Mouse (Mus musculus) monocyte, adult 59 days (primary cell): ENCODE results near the gene Evpl. TPM values are rescaled to one million over a fixed set of nuclear protein-coding genes. Genes with fewer than 3 reads are reported as not detected.

ENCODE experiments used
- total RNA-seq, 2 experiments: library from RNA; stranded (reverse); gene quantifications; one replicate each; pipeline ENCODE4 v1.2.4; 2023

The Evpl gene
- total RNA-seq: not detected

GRCm38 (mm10) chr11:116237742-116238395 is at the start of gene Evpl:
TSS of gene Evpl (minus strand) at chr11:116238077.

GRCm38 (mm10) chr11:116280751-116281663 is 43.1 kb upstream of the Evpl start, which contains the start of gene Galr2:
TSS of gene Galr2 (plus strand) at chr11:116280939.

GRCm38 (mm10) chr11:116274045-116274666 is 36.3 kb upstream of the Evpl start, which contains the start of gene Srp68:
TSS of gene Srp68 (minus strand) at chr11:116274217.

GRCm38 (mm10) chr11:116198639-116199531 is 39.0 kb downstream of the Evpl start, which contains the start of the genes Ten1 and Acox1:
TSS of gene Ten1 (plus strand) at chr11:116198855.
TSS of gene Acox1 (minus strand) at chr11:116199045.

Other genes with a start within 250 kb of the Evpl start
- 10 to 100 TPM in 1 of 2 experiments, 1 to 10 TPM in 1; 9.6 to 10.4 TPM for gene Galk1, start 225.4 kb downstream of the Evpl start, total RNA-seq
- gene H3f3b, start 210.1 kb downstream of the Evpl start, total RNA-seq: 1,000 to 10,000 TPM; 3,280 to 3,497 TPM
- gene Unk, start 207.8 kb downstream of the Evpl start, total RNA-seq: 10 to 100 TPM; 32.3 to 41.4 TPM
- gene Unc13d, start 160.1 kb downstream of the Evpl start, total RNA-seq: 10 to 100 TPM; 47.4 to 55.6 TPM
- gene Wbp2, start 151.1 kb downstream of the Evpl start, total RNA-seq: 100 to 1,000 TPM; 155 to 164 TPM
- gene Trim47, start 110.9 kb downstream of the Evpl start, total RNA-seq: 10 to 100 TPM; 13.8 to 15.7 TPM
- gene Trim65, start 106.9 kb downstream of the Evpl start, total RNA-seq: 10 to 100 TPM; 28.0 to 31.9 TPM
- gene Mrpl38, start 99.2 kb downstream of the Evpl start, total RNA-seq: 10 to 100 TPM; 27.5 to 28.3 TPM
- gene Fbf1, start 69.9 kb downstream of the Evpl start, total RNA-seq: 10 to 100 TPM; 16.6 to 20.0 TPM
- 10 to 100 TPM; 44.9 to 53.1 TPM for gene Ten1, start 39.2 kb downstream of the Evpl start, total RNA-seq
- 10 to 100 TPM; 42.6 to 47.8 TPM for gene Acox1, start 39.0 kb downstream of the Evpl start, total RNA-seq
- 10 to 100 TPM; 46.5 to 50.4 TPM for gene Srp68, start 36.1 kb upstream of the Evpl start, total RNA-seq
- not detected for gene Galr2, start 42.9 kb upstream of the Evpl start, total RNA-seq
- 10 to 100 TPM; 31.6 to 50.9 TPM for gene Exoc7, start 69.2 kb upstream of the Evpl start, total RNA-seq
- gene Foxj1, start 97.3 kb upstream of the Evpl start, total RNA-seq: under 1 TPM in 1 of 2 experiments, not detected in 1; 0.18 TPM
- gene Rnf157, start 175.0 kb upstream of the Evpl start, total RNA-seq: 1 to 10 TPM; 3.2 to 3.4 TPM
- gene Ubald2, start 196.0 kb upstream of the Evpl start, total RNA-seq: 100 to 1,000 TPM in 1 of 2 experiments, 10 to 100 TPM in 1; 87.8 to 110 TPM
- gene Qrich2, start 228.2 kb upstream of the Evpl start, total RNA-seq: under 1 TPM in 1 of 2 experiments, not detected in 1; 0.42 TPM